Mouse (Mus musculus): ENCODE data around the gene Cdkl5. TPM values are rescaled to one million over a fixed set of nuclear protein-coding genes. Genes with fewer than 3 reads are reported as not detected.
"Not testable (repeated sequence)": the region's sequence is repeated elsewhere in the genome, so short reads cannot be mapped to it uniquely, and the experiment has no call there.

Gene Cdkl5
- polyA plus RNA-seq, 1 experiment from 2014 or later: 2.7 TPM

DNA sequence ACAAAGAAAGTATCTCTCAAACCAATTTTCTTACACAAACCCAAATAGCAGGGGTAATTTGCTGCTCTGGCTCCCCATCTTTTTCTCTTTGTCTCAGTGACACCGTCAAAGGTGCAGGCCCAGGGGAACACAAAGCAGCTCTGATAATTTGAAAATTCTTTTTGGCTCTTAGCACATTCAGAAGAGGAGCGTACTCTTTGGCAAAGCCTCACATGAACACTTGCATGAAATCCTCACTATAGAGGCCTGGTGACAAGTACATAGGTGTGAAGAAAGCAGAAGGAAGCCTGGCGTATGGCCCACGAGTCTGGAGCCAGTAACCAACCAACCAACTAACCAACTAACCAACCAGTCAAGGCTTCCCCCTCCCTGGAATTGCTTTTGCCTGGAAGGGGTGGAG, 199.6 kb downstream of the Cdkl5 start:
- Histone ChIP-seq H3K9ac (no peak overlapping the region), H3K27me3 (no peaks in the 10 kb centered on the region), H3K27ac (replicated peaks) (no peak overlapping the region), H3K9me3 (replicated peaks) (no peaks in the 10 kb centered on the region), H3K4me2 (replicated peaks) (no peak overlapping the region), H3K36me3 (no peaks in the 10 kb centered on the region), H3K4me1 (no peaks in the 10 kb centered on the region), H3K4me3 (replicated peaks) (no peak overlapping the region)
- ATAC-seq (ENCODE audit: insufficient number of reproducible peaks, low FRiP score, low TSS enrichment, low read depth): no peak
- 71% methylated on average over 4 of the region's 4 CpGs for WGBS

- Histone ChIP-seq H3K4me2 (replicated peaks) (no peak overlapping the region), H3K9ac (no peak overlapping the region), H3K27me3 (peaks cover 3% of the 10 kb centered on the region; the same call in 1 of the 2 replicates), H3K9me3 (replicated peaks) (no peaks in the 10 kb centered on the region), H3K4me3 (replicated peaks) (no peak overlapping the region), H3K36me3 (no peaks in the 10 kb centered on the region), H3K27ac (replicated peaks) (no peak overlapping the region), H3K4me1 (no peaks in the 10 kb centered on the region)
- no peak for ATAC-seq (ENCODE audit: insufficient number of reproducible peaks, low FRiP score, low TSS enrichment, low read depth)
- 64% methylated on average over 5 of the region's 5 CpGs for WGBS
Observed at GRCm38 (mm10) chrX:160782276-160782675, 212.2 kb downstream of the Cdkl5 start.

GRCm38 (mm10) chrX:160773033-160773432, 221.5 kb downstream of the Cdkl5 start:
- ATAC-seq (ENCODE audit: insufficient number of reproducible peaks, low FRiP score, low TSS enrichment, low read depth): no peak
- Histone ChIP-seq H3K27ac (replicated peaks) (no peak overlapping the region), H3K4me3 (replicated peaks) (no peak overlapping the region), H3K4me1 (no peaks in the 10 kb centered on the region), H3K4me2 (replicated peaks) (no peak overlapping the region), H3K36me3 (no peaks in the 10 kb centered on the region), H3K9me3 (replicated peaks) (no peaks in the 10 kb centered on the region), H3K9ac (no peak overlapping the region), H3K27me3 (0 out of 2 replicates have a peak, but pooled peaks cover 6% of the 10 kb centered on the region)
- 28% methylated on average over 1 of the region's 1 CpGs for WGBS

DNA sequence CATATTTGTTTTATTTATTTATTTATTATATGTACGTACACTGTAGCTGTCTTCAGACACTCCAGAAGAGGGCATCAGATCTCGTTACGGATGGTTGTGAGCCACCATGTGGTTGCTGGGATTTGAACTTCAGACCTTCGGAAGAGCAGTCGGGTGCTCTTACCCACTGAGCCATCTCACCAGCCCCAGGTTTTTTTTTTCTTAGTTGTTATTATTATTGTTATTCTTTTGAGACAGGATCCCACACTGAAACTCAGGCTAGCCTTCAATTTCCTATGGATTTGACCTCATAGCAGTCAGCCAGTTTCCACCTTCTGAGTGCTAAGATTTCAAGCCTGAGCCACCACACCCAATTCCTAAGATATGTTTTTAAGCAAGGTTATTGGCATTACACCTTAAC, 224.9 kb downstream of the Cdkl5 start:
- not testable (repeated sequence) for H3K36me3 ChIP-seq; H3K27me3 ChIP-seq; H3K4me1 ChIP-seq; H3K9ac ChIP-seq; ATAC-seq (ENCODE audit: insufficient number of reproducible peaks, low FRiP score, low TSS enrichment, low read depth); H3K4me2 ChIP-seq (replicated peaks); H3K9me3 ChIP-seq (replicated peaks); H3K27ac ChIP-seq (replicated peaks); H3K4me3 ChIP-seq (replicated peaks)
- 69% methylated on average over 5 of the region's 5 CpGs for WGBS

GRCm38 (mm10) chrX:160767713-160768112, 226.8 kb downstream of the Cdkl5 start, which contains the start of gene Rs1:
Rs1 (plus strand) TSS chrX:160768013.
- Histone ChIP-seq H3K9ac (no peak within 1 kb of the TSS), H3K4me3 (replicated peaks) (peak within 1 kb of the TSS; percentile 49), H3K4me1 (no peaks in the 10 kb centered on the region), H3K4me2 (replicated peaks) (peak within 1 kb of the TSS; percentile 39), H3K36me3 (no peaks in the 10 kb centered on the region), H3K27me3 (no peaks in the 10 kb centered on the region), H3K9me3 (replicated peaks) (no peaks in the 10 kb centered on the region), H3K27ac (replicated peaks) (no peak within 1 kb of the TSS)
- WGBS: 79% methylated on average over 2 of the region's 2 CpGs
- no peak for ATAC-seq (ENCODE audit: insufficient number of reproducible peaks, low FRiP score, low TSS enrichment, low read depth)

- H3K9ac ChIP-seq: no peak overlapping the region
- ATAC-seq (ENCODE audit: insufficient number of reproducible peaks, low FRiP score, low TSS enrichment, low read depth): peak; percentile 88
- H3K27ac ChIP-seq (replicated peaks): peak overlapping the region; percentile 86
Observed at GRCm38 (mm10) chrX:160766233-160766616, 228.3 kb downstream of the Cdkl5 start.

GRCm38 (mm10) chrX:160765389-160766232, 228.9 kb downstream of the Cdkl5 start:
- no peaks in the 10 kb centered on the region for H3K4me1 ChIP-seq
- peak overlapping the region; percentile 42 for H3K4me2 ChIP-seq (replicated peaks)
- H3K9ac ChIP-seq: no peak overlapping the region
- H3K36me3 ChIP-seq: no peaks in the 10 kb centered on the region
- H3K27me3 ChIP-seq: no peaks in the 10 kb centered on the region
- no peaks in the 10 kb centered on the region for H3K9me3 ChIP-seq (replicated peaks)
- ATAC-seq (ENCODE audit: insufficient number of reproducible peaks, low FRiP score, low TSS enrichment, low read depth): peak; percentile 89
- 26% methylated on average over 30 of the region's 30 CpGs for WGBS
- peak overlapping the region; percentile 49 for H3K4me3 ChIP-seq (replicated peaks)
- peak overlapping the region; percentile 86; the same call in 1 of the 2 replicates for H3K27ac ChIP-seq (replicated peaks)

More at GRCm38 (mm10) chrX:160766233-160766616, 228.3 kb downstream of the Cdkl5 start:
- Histone ChIP-seq H3K4me2 (replicated peaks) (peak overlapping the region; percentile 39), H3K27me3 (no peaks in the 10 kb centered on the region), H3K9me3 (replicated peaks) (no peaks in the 10 kb centered on the region), H3K36me3 (no peaks in the 10 kb centered on the region), H3K4me3 (replicated peaks) (peak overlapping the region; percentile 49), H3K4me1 (no peaks in the 10 kb centered on the region)
- 19% methylated on average over 15 of the region's 15 CpGs for WGBS

DNA sequence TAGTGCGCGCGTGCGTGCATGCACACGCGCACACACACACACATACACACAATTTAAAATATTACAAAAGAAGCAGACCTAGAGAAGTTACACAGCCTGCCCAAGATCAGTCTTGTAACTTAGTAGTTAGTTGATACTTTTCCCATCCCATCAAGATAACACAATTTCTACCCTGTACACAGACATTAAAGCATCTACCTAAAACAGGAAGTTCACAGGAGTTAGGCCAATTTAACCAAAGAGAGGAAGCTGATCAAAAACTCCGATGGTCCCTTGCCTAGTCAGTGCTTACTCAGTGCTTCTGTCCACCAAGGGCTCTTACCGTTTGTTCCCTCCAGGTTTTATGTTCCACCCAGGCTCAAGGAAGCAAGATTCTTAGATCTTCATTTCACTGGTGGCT, 243.7 kb downstream of the Cdkl5 start:
- Histone ChIP-seq H3K9ac (no peak overlapping the region), H3K4me2 (replicated peaks) (no peak overlapping the region), H3K4me1 (no peaks in the 10 kb centered on the region), H3K9me3 (replicated peaks) (no peaks in the 10 kb centered on the region), H3K36me3 (no peaks in the 10 kb centered on the region), H3K4me3 (replicated peaks) (no peak overlapping the region), H3K27ac (replicated peaks) (no peak overlapping the region), H3K27me3 (peaks cover 8% of the 10 kb centered on the region; the same call in 1 of the 2 replicates)
- no peak for ATAC-seq (ENCODE audit: insufficient number of reproducible peaks, low FRiP score, low TSS enrichment, low read depth)
- 90% methylated on average over 8 of the region's 8 CpGs for WGBS

DNA sequence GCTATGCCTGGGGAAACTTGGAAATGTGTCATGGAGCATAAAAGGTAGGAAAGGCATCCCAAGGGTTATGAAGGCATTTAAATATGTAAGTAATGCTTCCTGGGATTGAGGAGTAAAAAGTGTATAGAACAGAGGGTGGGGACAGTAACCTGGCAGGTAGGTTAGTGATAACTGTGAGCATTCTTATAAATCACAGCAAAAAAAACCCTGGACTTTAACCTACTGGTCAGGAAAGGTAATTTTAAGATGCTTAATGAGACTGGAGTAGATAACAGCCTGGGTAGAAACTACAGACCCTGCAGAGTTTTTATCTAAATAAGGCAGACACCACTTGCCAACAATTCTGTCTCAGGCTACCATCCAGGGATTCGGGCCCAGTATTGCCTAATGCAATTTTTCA, 245.9 kb downstream of the Cdkl5 start:
- WGBS: 67% methylated on average over 1 of the region's 1 CpGs
- Histone ChIP-seq H3K9ac (no peak overlapping the region), H3K27ac (replicated peaks) (no peak overlapping the region), H3K4me2 (replicated peaks) (no peak overlapping the region), H3K9me3 (replicated peaks) (no peaks in the 10 kb centered on the region), H3K27me3 (no peaks in the 10 kb centered on the region), H3K36me3 (no peaks in the 10 kb centered on the region), H3K4me3 (replicated peaks) (no peak overlapping the region), H3K4me1 (no peaks in the 10 kb centered on the region)
- ATAC-seq (ENCODE audit: insufficient number of reproducible peaks, low FRiP score, low TSS enrichment, low read depth): no peak

GRCm38 (mm10) chrX:160745399-160745798, 249.1 kb downstream of the Cdkl5 start:
- H3K27me3 ChIP-seq: no peaks in the 10 kb centered on the region
- 100% methylated on average over 1 of the region's 1 CpGs for WGBS

DNA sequence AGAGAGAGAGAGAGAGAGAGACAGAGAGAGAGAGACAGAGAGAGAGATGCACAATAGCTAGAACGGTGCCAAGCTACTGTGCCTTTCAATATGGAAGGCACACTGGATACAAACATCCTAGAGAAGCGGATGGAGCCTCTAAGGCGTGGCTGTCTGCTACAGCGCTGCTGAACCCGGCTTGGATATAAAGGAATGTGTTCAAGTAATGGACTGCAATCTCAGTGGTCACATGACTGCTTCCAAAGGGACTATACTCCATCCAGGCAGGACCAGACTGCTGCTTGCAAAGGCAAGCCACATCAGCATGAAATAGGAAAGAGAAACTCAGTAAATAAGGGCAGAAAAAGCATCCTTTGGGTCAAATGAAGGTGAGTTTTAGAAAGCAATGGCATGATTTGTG, 258.9 kb downstream of the Cdkl5 start, which contains the start of gene Ppef1:
Ppef1 (minus strand) TSS at position 116 of the 400 bp plus-strand sequence.
- Histone ChIP-seq H3K27me3 (no peaks in the 10 kb centered on the region), H3K4me2 (replicated peaks) (no peak within 1 kb of the TSS), H3K9me3 (replicated peaks) (no peaks in the 10 kb centered on the region), H3K36me3 (no peaks in the 10 kb centered on the region), H3K4me3 (replicated peaks) (no peak within 1 kb of the TSS), H3K9ac (no peak within 1 kb of the TSS), H3K4me1 (no peaks in the 10 kb centered on the region), H3K27ac (replicated peaks) (no peak within 1 kb of the TSS)
- WGBS: 62% methylated on average over 5 of the region's 5 CpGs
- ATAC-seq (ENCODE audit: insufficient number of reproducible peaks, low FRiP score, low TSS enrichment, low read depth): no peak

More at GRCm38 (mm10) chrX:160745399-160745798, 249.1 kb downstream of the Cdkl5 start:
- Histone ChIP-seq H3K4me3 (replicated peaks) (no peak overlapping the region), H3K4me2 (replicated peaks) (no peak overlapping the region), H3K4me1 (no peaks in the 10 kb centered on the region), H3K36me3 (no peaks in the 10 kb centered on the region), H3K27ac (replicated peaks) (no peak overlapping the region), H3K9ac (no peak overlapping the region), H3K9me3 (replicated peaks) (no peaks in the 10 kb centered on the region)
- no peak for ATAC-seq (ENCODE audit: insufficient number of reproducible peaks, low FRiP score, low TSS enrichment, low read depth)

Data from embryonic facial prominence, embryonic 15.5 days (tissue).